Mouse (Mus musculus): ENCODE results near the gene Ttll7. TPM values are rescaled to one million over a fixed set of nuclear protein-coding genes. Genes with fewer than 3 reads are reported as not detected.
A peak's percentile ranks its signal among the peaks of the same experiment; 100 is the strongest.

Ttll7 gene
- polyA plus RNA-seq, 1 experiment from 2014 or later = 4.4 TPM

DNA sequence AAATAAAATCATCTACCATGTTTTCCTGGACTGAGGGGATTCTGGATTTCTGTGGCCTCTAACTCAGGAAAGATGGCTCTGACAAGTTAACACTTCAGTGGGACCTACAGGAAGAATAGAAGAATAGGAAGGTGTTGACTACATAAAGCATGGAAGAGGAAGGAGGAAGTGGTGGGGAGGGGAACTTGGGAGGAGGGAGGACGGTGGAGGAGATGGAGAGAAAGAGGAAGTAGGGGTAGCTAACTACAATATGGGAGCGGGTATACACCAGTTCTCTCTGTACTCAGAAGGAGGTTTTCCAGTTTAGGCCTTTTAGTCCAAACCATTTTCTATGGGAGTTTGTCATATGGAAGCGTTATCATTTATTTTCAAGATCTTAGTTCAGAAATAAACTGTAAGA lies 112.2 kb downstream of the Ttll7 start:
- DNase-seq (ENCODE audit: low spot score) = no peak
- no peak overlapping the region for H3K4me3 ChIP-seq
- 91% methylated on average over 3 of the region's 3 CpGs for WGBS
- no peaks in the 10 kb centered on the region for H3K36me3 ChIP-seq
- H3K9me3 ChIP-seq = no peaks in the 10 kb centered on the region
- H3K27me3 ChIP-seq (ENCODE audit: insufficient read depth, poor library complexity, severe bottlenecking) = no peaks in the 10 kb centered on the region
- no peak overlapping the region for H3K27ac ChIP-seq
- peaks cover 3% of the 10 kb centered on the region; the same call in 1 of the 2 replicates for H3K4me1 ChIP-seq (replicated peaks)

DNA sequence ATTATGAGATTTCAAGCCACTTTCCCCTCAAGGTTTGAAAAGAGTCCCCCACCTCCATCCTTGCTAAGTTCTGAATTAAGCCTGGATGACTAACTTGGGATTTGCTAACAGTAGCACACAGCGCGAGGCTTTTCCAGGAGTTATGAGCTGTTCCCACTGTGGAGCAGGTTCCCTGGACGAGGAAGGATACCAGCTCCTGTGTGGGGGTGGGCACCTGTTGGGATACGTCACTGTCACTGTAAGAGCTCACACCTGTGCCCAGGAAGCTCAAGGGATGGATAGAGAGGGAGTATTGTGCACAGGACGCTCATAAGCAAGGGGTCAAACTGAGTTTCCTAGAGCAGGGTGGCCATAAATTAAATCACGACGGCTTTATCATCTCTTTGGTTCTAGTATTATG lies 115.1 kb downstream of the Ttll7 start:
- H3K36me3 ChIP-seq = no peaks in the 10 kb centered on the region
- 88% methylated on average over 7 of the region's 7 CpGs for WGBS
- no peaks in the 10 kb centered on the region for H3K27me3 ChIP-seq (ENCODE audit: insufficient read depth, poor library complexity, severe bottlenecking)
- peaks cover 3% of the 10 kb centered on the region; the same call in 1 of the 2 replicates for H3K4me1 ChIP-seq (replicated peaks)
- no peaks in the 10 kb centered on the region for H3K9me3 ChIP-seq
- DNase-seq (ENCODE audit: low spot score) = no peak
- no peak overlapping the region for H3K4me3 ChIP-seq
- H3K27ac ChIP-seq = no peak overlapping the region

DNA sequence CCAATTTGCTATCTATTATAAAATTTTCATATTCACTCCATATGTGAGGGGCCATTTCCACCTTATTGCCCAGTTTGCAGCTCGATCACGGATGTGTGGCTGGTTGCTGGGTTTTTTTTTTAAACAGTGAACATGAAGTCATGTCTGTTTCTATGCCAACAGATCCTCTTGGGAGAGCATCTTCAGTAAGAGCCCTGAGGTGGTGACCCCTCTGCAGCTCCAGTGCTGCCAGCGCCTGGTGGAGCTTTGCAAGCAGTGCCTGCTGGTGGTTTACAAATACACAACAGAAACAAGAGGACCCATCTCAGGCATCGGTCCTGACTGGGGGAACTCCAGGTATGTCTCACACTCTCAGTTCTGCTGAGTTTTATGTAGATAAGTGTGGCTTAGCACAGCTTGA lies 115.7 kb downstream of the Ttll7 start:
- Histone ChIP-seq H3K27me3 (ENCODE audit: insufficient read depth, poor library complexity, severe bottlenecking) (no peaks in the 10 kb centered on the region), H3K27ac (no peak overlapping the region), H3K9me3 (no peaks in the 10 kb centered on the region), H3K4me3 (no peak overlapping the region), H3K36me3 (no peaks in the 10 kb centered on the region), H3K4me1 (replicated peaks) (peaks cover 3% of the 10 kb centered on the region; the same call in 1 of the 2 replicates)
- WGBS = 73% methylated on average over 4 of the region's 4 CpGs
- no peak for DNase-seq (ENCODE audit: low spot score)

DNA sequence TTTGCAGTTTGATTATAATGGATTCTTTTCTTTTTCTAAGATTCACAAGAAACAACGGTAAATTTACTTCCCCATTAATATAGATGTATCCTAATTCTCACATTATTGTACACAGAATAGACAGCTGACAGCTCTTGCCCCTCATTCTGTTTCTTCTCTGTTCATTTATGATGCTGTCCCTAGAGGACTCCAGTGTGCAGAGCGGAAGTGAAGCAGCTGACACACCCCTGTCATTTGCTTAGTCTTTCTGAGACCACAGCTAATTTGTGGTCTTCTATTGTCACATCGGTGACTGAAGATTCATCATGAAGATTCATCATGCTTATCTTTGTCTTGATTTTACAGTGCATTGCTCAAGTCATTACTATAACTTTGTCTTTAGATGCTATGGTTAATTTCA lies 126.1 kb downstream of the Ttll7 start:
- H3K9me3 ChIP-seq = no peaks in the 10 kb centered on the region
- H3K27ac ChIP-seq = no peak overlapping the region
- H3K4me3 ChIP-seq = no peak overlapping the region
- no peak for DNase-seq (ENCODE audit: low spot score)
- 79% methylated on average over 3 of the region's 3 CpGs for WGBS
- H3K4me1 ChIP-seq (replicated peaks) = no peaks in the 10 kb centered on the region
- H3K27me3 ChIP-seq (ENCODE audit: insufficient read depth, poor library complexity, severe bottlenecking) = no peaks in the 10 kb centered on the region
- H3K36me3 ChIP-seq = no peaks in the 10 kb centered on the region

DNA sequence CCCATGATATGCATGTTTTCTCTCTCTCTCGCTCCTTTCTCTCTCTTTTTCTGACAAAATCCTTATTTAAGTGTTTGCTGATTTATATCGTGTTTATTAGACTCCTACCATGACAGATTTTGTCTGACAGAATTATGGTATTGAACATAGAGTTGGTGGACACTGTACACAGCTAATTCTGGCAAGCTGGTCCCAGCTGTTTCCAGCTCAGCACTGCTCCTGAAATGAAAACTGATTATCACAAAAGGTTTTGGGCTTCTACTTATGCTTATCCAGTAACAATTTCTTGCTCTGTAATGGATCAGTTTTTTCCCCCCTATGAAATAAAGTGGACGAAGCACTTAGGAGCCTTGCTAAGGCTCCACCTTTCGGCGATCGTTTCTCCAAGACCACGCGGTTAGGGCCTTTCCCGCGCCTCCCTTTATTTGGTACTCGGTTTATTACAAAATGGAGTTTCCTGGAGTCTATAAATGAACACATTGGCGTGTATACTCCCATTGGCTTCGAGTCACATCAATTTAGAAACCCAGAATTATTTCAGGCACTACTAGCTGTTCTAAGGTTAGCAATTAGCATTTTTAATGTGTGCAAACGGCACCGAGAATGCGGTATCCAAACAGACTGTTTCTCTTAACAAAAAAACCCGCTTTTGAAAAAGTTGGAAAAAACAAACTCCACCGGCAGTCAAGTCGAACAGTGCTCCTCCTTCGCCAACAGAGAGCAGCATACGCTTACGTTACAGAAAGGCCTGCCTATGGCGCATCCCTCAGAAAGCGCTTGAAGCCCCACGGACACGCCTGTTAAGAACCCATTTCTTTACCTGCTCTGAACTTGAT lies 141.9 kb downstream of the Ttll7 start:
- DNase-seq (ENCODE audit: low spot score) = peak; percentile 59
- H3K4me1 ChIP-seq (replicated peaks) = no peaks in the 10 kb centered on the region
- no peaks in the 10 kb centered on the region for H3K27me3 ChIP-seq (ENCODE audit: insufficient read depth, poor library complexity, severe bottlenecking)

DNA sequence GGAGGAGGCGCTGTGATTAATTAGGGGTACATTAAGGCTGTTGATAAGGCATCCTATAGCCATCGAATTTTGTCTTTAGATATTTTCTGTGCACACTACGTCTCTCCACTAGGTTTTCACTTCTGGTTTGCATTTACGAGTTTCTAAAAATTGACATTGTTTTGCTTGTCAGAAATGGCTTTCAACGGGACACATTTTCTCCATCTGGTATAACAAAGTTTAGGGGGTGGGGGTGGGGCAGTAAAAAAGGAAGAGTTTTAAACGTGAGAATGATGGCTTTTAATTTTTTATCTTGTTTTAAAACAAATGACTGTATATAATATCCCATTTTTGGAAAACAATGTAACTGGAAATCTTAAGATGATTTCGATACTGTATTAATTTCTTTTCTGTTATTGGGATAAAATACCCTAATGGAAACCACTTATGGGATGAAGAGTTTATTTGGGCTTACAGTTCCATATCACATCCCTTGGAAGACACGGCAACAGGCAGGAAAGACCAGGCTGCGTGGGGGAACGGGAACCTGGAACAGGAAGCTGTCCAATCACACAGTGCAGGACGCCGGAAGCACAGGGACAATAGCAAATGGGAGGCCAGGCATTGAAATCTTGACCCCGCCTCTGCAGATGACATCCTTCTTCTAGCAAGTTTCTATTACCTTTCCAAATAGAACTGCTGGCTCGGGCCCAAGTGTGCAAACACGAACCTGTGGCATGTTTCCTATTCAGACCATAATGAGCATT lies 142.7 kb downstream of the Ttll7 start:
- Histone ChIP-seq H3K9me3 (no peaks in the 10 kb centered on the region), H3K36me3 (no peaks in the 10 kb centered on the region), H3K4me1 (replicated peaks) (no peaks in the 10 kb centered on the region), H3K4me3 (no peak overlapping the region), H3K27ac (no peak overlapping the region), H3K27me3 (ENCODE audit: insufficient read depth, poor library complexity, severe bottlenecking) (no peaks in the 10 kb centered on the region)
- no peak for DNase-seq (ENCODE audit: low spot score)
- 70% methylated on average over 15 of the region's 15 CpGs for WGBS

More for the DNA sequence above, 141.9 kb downstream of the Ttll7 start:
- no peaks in the 10 kb centered on the region for H3K36me3 ChIP-seq
- 46% methylated on average over 26 of the region's 26 CpGs for WGBS
- H3K27ac ChIP-seq = no peak overlapping the region
- no peak overlapping the region for H3K4me3 ChIP-seq
- H3K9me3 ChIP-seq = no peaks in the 10 kb centered on the region

DNA sequence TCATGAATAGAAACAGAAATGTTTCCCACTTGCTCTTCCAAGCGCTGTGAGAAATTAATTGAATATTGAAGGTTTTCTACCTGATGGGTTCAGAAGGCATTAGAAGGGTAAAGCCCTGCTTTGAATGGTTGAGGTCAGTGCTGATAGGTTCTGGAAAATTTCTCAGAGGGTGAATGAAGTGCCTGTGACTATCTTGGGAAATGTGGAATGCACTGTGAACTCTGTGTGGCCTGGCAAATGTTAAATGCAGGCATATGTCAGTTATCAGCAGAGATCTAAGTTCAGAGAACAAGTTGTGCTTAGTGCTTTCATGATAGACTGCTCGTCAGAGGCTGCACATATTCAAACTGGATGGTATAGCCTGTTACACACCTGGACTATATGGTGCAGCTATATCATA lies 147.0 kb downstream of the Ttll7 start:
- no peaks in the 10 kb centered on the region for H3K4me1 ChIP-seq (replicated peaks)
- no peaks in the 10 kb centered on the region for H3K27me3 ChIP-seq (ENCODE audit: insufficient read depth, poor library complexity, severe bottlenecking)
- H3K9me3 ChIP-seq = no peaks in the 10 kb centered on the region
- H3K27ac ChIP-seq = no peak overlapping the region
- WGBS = 86% methylated on average over 2 of the region's 2 CpGs
- no peak for DNase-seq (ENCODE audit: low spot score)
- no peak overlapping the region for H3K4me3 ChIP-seq
- H3K36me3 ChIP-seq = no peaks in the 10 kb centered on the region

DNA sequence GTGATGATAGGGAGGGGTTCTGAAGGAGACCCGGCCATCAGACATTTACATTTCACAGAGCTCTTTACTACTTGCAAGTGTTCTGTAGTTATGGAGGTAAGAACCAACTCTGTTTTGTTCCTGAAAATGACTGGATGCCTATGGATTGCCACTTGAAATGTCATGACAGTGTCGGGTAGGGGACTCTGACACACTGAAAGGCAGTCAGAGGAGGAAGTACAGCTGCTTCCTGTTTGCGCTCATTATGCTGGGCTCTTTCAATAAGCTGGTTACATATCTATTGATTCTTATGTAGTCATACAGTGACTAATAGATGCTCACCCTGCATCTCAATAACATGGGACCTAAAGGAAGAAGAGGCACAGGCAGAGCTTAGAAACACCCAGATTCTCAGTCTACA lies 148.8 kb downstream of the Ttll7 start:
- DNase-seq (ENCODE audit: low spot score) = no peak
- Histone ChIP-seq H3K27ac (no peak overlapping the region), H3K4me1 (replicated peaks) (no peaks in the 10 kb centered on the region), H3K36me3 (no peaks in the 10 kb centered on the region), H3K4me3 (no peak overlapping the region), H3K27me3 (ENCODE audit: insufficient read depth, poor library complexity, severe bottlenecking) (no peaks in the 10 kb centered on the region), H3K9me3 (no peaks in the 10 kb centered on the region)
- WGBS = 76% methylated on average over 3 of the region's 3 CpGs

DNA sequence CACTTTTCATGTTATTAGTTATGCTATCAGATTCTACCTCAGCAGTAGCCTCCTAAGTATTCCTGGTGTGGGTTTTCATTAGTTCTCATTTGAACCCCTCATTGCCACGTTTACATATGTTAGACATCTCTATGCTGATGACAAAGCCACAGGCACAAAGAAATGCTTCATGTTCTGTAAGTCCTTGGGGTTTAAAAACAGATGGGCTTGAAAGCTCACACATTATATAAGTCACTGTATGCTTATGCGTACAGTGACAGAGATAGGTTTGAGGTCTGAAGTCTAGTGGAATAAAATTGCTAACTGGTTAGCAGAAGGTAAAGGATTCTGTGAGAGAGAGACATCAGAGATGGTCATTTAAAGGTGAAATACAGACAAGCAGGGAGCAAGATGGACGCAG lies 149.4 kb downstream of the Ttll7 start:
- no peak for DNase-seq (ENCODE audit: low spot score)
- H3K27ac ChIP-seq = no peak overlapping the region
- no peaks in the 10 kb centered on the region for H3K27me3 ChIP-seq (ENCODE audit: insufficient read depth, poor library complexity, severe bottlenecking)
- H3K9me3 ChIP-seq = no peaks in the 10 kb centered on the region
- no peaks in the 10 kb centered on the region for H3K4me1 ChIP-seq (replicated peaks)
- H3K4me3 ChIP-seq = no peak overlapping the region
- no peaks in the 10 kb centered on the region for H3K36me3 ChIP-seq
- WGBS = 80% methylated on average over 3 of the region's 3 CpGs

- H3K4me1 ChIP-seq (replicated peaks) = no peaks in the 10 kb centered on the region
- WGBS = 90% methylated on average over 6 of the region's 6 CpGs
Observed at GRCm38 (mm10) chr3:147016506-147016905, 164.3 kb downstream of the Ttll7 start.

DNA sequence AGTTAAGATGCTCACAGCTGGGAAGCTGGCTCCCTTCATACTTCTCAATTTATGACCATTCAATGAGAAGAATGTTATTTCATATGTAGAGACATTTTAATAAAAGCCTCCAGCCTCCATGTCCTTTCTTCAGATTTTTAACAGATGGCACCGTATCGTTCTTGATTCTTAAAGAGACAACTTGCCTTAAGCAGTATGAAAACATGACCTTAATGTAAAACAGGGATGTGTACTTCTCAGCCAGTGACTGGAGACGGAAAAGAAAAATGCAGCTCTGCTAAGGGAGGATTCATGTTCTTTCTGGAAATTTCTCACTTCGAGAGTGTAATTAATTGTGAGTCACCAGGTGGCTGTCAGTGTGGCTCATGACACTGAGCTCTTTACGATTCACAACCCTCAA lies 167.3 kb downstream of the Ttll7 start:
- no peak overlapping the region for H3K27ac ChIP-seq
- no peak overlapping the region for H3K4me3 ChIP-seq
- H3K27me3 ChIP-seq (ENCODE audit: insufficient read depth, poor library complexity, severe bottlenecking) = no peaks in the 10 kb centered on the region
- 76% methylated on average over 5 of the region's 5 CpGs for WGBS
- no peaks in the 10 kb centered on the region for H3K9me3 ChIP-seq
- H3K36me3 ChIP-seq = no peaks in the 10 kb centered on the region
- no peaks in the 10 kb centered on the region for H3K4me1 ChIP-seq (replicated peaks)
- no peak for DNase-seq (ENCODE audit: low spot score)

More at GRCm38 (mm10) chr3:147016506-147016905, 164.3 kb downstream of the Ttll7 start:
- Histone ChIP-seq H3K36me3 (no peaks in the 10 kb centered on the region), H3K27ac (no peak overlapping the region), H3K4me3 (no peak overlapping the region), H3K9me3 (no peaks in the 10 kb centered on the region), H3K27me3 (ENCODE audit: insufficient read depth, poor library complexity, severe bottlenecking) (no peaks in the 10 kb centered on the region)
- DNase-seq (ENCODE audit: low spot score) = no peak

- no peaks in the 10 kb centered on the region for H3K36me3 ChIP-seq
- no peaks in the 10 kb centered on the region for H3K9me3 ChIP-seq
- H3K27ac ChIP-seq = no peak overlapping the region
- 0 out of 2 replicates have a peak, but pooled peaks cover 6% of the 10 kb centered on the region for H3K4me1 ChIP-seq (replicated peaks)
- 75% methylated on average over 5 of the region's 5 CpGs for WGBS
- no peaks in the 10 kb centered on the region for H3K27me3 ChIP-seq (ENCODE audit: insufficient read depth, poor library complexity, severe bottlenecking)
- H3K4me3 ChIP-seq = no peak overlapping the region
- no peak for DNase-seq (ENCODE audit: low spot score)
Observed at GRCm38 (mm10) chr3:147026248-147026647, 174.1 kb downstream of the Ttll7 start.

- Histone ChIP-seq H3K27me3 (ENCODE audit: insufficient read depth, poor library complexity, severe bottlenecking) (no peaks in the 10 kb centered on the region), H3K4me3 (no peak overlapping the region), H3K27ac (no peak overlapping the region), H3K9me3 (no peaks in the 10 kb centered on the region), H3K36me3 (no peaks in the 10 kb centered on the region), H3K4me1 (replicated peaks) (0 out of 2 replicates have a peak, but pooled peaks cover 6% of the 10 kb centered on the region)
- WGBS = 91% methylated on average over 7 of the region's 7 CpGs
- no peak for DNase-seq (ENCODE audit: low spot score)
Observed at GRCm38 (mm10) chr3:147028382-147028781, 176.2 kb downstream of the Ttll7 start.

Measured in hindbrain, embryonic 10.5 days (tissue).